Mouse (Mus musculus) macrophage (primary cell): ENCODE data around the gene Slc12a3. TPM values are rescaled to one million over a fixed set of nuclear protein-coding genes. Genes with fewer than 3 reads are reported as not detected.

Experiments used
- H3K27ac ChIP-seq: fragments of 350-480 bp; formaldehyde crosslinking; 2 replicates; pipeline ENCODE4 v1.9.0; 2021
- H3K36me3 ChIP-seq: fragments of 350-480 bp; formaldehyde crosslinking; 2 replicates; pipeline ENCODE4 v1.9.0; 2021; ENCODE audit errors: inconsistent target
- H3K4me3 ChIP-seq: fragments of 350-480 bp; formaldehyde crosslinking; 2 replicates; pipeline ENCODE4 v1.9.0; 2021; ENCODE audit errors: inconsistent target
- H3K79me2 ChIP-seq: fragments of 350-480 bp; formaldehyde crosslinking; 2 replicates; pipeline ENCODE4 v1.9.0; 2021; ENCODE audit errors: inconsistent target
- WGBS: methylation state at CpG from one replicate; pipeline ENCODE4 v1.1.7; 2026; ENCODE audit warnings: inconsistent platforms; ENCODE audit not compliant: missing documents; 5-methylcytosine and 5-hydroxymethylcytosine counted together
- polyA plus RNA-seq: library from polyadenylated mRNA; stranded (reverse); fragments of 250-400 nt; gene quantifications from 3 replicates; pipeline ENCODE4 v1.2.4, GENCODE M21; 2018; ENCODE audit warnings: inconsistent platforms

The Slc12a3 gene
- polyA plus RNA-seq, 1 experiment from 2014 or later, result not detected

DNA sequence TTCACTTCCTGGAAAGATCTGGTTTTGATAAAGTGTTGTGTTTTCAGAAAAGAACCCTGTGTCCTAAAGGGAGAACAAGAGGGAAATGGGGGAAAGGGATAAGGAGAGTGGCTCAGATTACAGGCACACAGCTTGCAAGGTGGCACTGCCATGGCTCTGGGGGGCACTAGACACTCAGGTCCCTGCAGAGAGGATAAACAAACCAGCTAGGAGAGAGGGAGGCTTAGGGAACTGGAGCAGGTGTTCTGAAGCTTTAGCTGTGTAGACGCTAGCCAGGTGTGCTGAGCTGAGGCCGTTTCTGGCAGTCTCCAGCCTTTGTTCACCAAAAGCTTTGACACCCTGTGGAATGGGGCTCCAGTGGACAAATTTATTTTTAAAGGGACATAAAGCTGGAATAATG, 14.9 kb upstream of the Slc12a3 start:
- Histone ChIP-seq H3K4me3 (no peak overlapping the region), H3K27ac (no peak overlapping the region), H3K36me3 (peaks cover 14% of the 10 kb centered on the region; the same call in 1 of the 2 replicates), H3K79me2 (no peaks in the 10 kb centered on the region)
- WGBS, result 96% methylated on average over 2 of the region's 2 CpGs

DNA sequence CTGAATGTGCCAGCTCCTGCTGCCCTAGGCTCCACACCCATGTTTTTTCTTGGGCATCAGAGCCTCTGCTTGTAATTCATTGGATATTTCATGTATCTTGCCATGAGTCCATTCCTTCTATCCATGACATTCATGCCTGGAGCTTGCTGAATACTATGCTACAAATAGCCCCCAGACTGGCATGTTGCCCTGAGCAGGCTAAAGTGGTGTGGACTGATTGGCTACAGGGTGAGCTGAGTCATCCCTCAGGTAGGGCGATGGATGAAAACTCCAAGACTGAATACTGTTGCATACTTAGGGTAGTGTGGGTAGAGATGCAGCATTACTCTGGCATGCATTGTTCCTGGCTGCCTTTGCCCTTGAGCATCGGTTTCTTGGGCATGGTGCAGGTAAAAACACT, 11.8 kb upstream of the Slc12a3 start:
- 100% methylated on average over 2 of the region's 2 CpGs for WGBS
- Histone ChIP-seq H3K4me3 (no peak overlapping the region), H3K27ac (no peak overlapping the region), H3K36me3 (no peaks in the 10 kb centered on the region), H3K79me2 (no peaks in the 10 kb centered on the region)

DNA sequence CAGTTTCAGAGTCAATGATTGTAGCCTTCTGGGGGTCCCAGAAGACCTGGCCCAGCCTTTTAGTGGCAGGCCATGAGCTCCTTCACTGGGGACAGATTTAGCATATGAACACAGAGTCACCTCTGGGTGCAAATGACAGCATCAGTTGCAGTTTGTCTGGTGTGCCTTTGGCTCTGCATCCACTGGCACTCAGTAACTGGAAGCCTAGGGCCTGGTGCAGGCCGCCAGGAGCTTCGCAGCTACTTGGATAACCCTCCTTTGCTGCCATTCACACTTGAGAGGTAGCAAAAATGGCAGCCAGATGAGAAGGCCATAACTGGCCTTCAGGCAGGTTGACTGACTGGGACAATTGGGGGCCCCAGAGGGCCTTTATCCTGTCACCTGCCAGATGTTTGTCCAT, 11.3 kb upstream of the Slc12a3 start:
- Histone ChIP-seq H3K36me3 (no peaks in the 10 kb centered on the region), H3K4me3 (no peak overlapping the region), H3K27ac (no peak overlapping the region), H3K79me2 (no peaks in the 10 kb centered on the region)
- 100% methylated on average over 2 of the region's 2 CpGs for WGBS

DNA sequence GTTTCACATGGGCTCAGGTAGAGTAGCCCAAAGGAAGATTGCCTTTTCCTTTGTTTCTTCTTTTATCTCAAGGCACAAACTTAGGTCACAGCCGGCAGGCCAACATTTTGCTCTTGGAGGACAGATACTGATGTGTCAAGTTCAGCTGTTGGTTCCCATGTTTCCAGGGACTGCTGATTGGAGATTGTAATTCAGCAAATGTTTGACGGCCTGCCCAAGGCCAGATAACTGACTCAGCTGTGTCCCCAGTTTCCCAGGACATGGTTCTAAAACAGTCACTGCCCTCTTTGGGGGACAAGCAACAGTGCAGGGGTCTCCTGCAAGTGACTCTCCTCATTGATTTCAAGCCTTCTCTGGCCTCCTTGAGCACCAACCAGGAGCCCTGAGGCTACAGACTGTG, 9.0 kb upstream of the Slc12a3 start:
- H3K27ac ChIP-seq, result no peak overlapping the region
- H3K4me3 ChIP-seq, result no peak overlapping the region
- no peaks in the 10 kb centered on the region for H3K79me2 ChIP-seq
- WGBS, result 97% methylated on average over 2 of the region's 2 CpGs
- H3K36me3 ChIP-seq, result no peaks in the 10 kb centered on the region

- 92% methylated on average over 4 of the region's 4 CpGs for WGBS
- H3K36me3 ChIP-seq, result no peaks in the 10 kb centered on the region
- no peak overlapping the region for H3K4me3 ChIP-seq
- no peaks in the 10 kb centered on the region for H3K79me2 ChIP-seq
- H3K27ac ChIP-seq, result no peak overlapping the region
Measured at GRCm38 (mm10) chr8:94322083-94322482, 6.9 kb upstream of the Slc12a3 start.

GRCm38 (mm10) chr8:94323041-94323440, 6.0 kb upstream of the Slc12a3 start:
- Histone ChIP-seq H3K36me3 (no peaks in the 10 kb centered on the region), H3K79me2 (no peaks in the 10 kb centered on the region), H3K4me3 (no peak overlapping the region), H3K27ac (no peak overlapping the region)
- WGBS, result 81% methylated on average over 6 of the region's 6 CpGs

DNA sequence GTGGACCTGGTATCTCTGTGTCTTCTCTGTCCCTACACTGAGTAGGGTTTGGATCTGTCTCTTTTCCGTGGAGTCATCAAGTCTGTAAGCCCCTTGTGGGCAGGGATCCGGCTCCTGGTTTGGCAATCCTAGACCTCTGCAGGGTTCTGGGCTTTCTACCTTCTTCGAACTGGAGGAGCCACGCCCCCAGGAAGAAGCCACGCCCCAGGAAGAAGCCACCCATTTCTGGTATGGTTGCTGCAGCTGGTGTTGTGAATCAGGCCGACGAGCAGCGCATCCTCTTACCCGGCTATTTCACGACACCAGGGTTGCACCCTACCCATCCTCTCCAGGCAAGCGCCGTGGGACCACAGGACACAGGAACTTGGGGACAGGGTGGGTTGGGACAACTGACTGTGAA, 4.9 kb upstream of the Slc12a3 start:
- Histone ChIP-seq H3K79me2 (no peaks in the 10 kb centered on the region), H3K27ac (no peak overlapping the region), H3K36me3 (no peaks in the 10 kb centered on the region), H3K4me3 (no peak overlapping the region)
- WGBS, result 61% methylated on average over 12 of the region's 12 CpGs

GRCm38 (mm10) chr8:94326016-94326415, 3.0 kb upstream of the Slc12a3 start:
- H3K79me2 ChIP-seq, result no peaks in the 10 kb centered on the region
- 86% methylated on average over 4 of the region's 4 CpGs for WGBS
- no peak overlapping the region for H3K27ac ChIP-seq
- H3K4me3 ChIP-seq, result no peak overlapping the region
- H3K36me3 ChIP-seq, result no peaks in the 10 kb centered on the region

DNA sequence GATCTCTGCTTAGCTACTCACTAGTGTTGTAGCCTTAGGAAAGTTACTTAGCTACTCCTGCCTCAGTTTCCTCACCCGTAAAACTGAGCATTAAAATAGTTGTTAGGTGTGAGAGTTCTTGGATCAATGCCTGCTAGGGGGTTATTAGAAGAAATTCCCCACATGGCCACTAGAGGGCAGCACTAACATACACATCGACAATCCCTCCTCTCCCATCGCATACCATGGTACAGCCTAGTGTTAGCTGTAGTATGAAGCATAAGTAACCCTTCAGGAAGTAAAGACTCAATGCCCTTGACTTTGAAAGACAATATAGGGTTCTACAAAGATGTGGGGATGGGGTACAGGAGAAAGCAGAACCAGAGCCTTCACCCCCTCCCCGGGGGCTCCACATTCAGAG, 1.7 kb downstream of the Slc12a3 start:
- Histone ChIP-seq H3K79me2 (no peaks in the 10 kb centered on the region), H3K36me3 (no peaks in the 10 kb centered on the region), H3K4me3 (no peak overlapping the region), H3K27ac (no peak overlapping the region)
- 48% methylated on average over 2 of the region's 4 CpGs for WGBS

- Histone ChIP-seq H3K4me3 (no peak overlapping the region), H3K27ac (no peak overlapping the region), H3K36me3 (no peaks in the 10 kb centered on the region), H3K79me2 (no peaks in the 10 kb centered on the region)
- WGBS, result 66% methylated on average over 5 of the region's 5 CpGs
Measured at GRCm38 (mm10) chr8:94333345-94333744, 4.3 kb downstream of the Slc12a3 start.

GRCm38 (mm10) chr8:94337559-94337958, 8.6 kb downstream of the Slc12a3 start:
- H3K79me2 ChIP-seq, result no peaks in the 10 kb centered on the region
- H3K36me3 ChIP-seq, result no peaks in the 10 kb centered on the region
- H3K27ac ChIP-seq, result no peak overlapping the region
- WGBS, result 50% methylated on average over 8 of the region's 8 CpGs
- H3K4me3 ChIP-seq, result no peak overlapping the region

GRCm38 (mm10) chr8:94340796-94341195, 11.8 kb downstream of the Slc12a3 start:
- no peaks in the 10 kb centered on the region for H3K79me2 ChIP-seq
- 43% methylated on average over 7 of the region's 7 CpGs for WGBS
- H3K27ac ChIP-seq, result no peak overlapping the region
- H3K4me3 ChIP-seq, result no peak overlapping the region
- no peaks in the 10 kb centered on the region for H3K36me3 ChIP-seq

DNA sequence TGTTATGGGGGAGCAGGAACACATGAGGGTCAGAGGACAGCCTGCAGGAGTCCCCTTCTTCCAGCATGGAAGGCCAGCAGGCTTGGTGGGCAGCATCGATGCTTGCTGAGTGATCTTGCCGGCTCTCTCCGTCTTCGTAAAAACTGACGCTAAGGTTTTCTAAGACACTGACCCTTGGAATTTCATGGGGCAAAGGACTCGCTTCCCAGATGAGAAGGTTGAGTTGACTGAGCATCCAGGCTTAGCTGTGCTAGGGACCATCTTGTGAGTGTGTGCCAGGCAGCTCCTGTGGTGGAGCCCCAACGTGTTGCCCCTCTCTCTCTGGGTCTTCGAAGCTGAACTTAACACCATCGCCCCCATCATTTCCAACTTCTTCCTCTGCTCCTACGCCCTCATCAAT, 13.7 kb downstream of the Slc12a3 start:
- Histone ChIP-seq H3K79me2 (no peaks in the 10 kb centered on the region), H3K36me3 (no peaks in the 10 kb centered on the region), H3K27ac (no peak overlapping the region), H3K4me3 (no peak overlapping the region)
- 91% methylated on average over 10 of the region's 10 CpGs for WGBS

DNA sequence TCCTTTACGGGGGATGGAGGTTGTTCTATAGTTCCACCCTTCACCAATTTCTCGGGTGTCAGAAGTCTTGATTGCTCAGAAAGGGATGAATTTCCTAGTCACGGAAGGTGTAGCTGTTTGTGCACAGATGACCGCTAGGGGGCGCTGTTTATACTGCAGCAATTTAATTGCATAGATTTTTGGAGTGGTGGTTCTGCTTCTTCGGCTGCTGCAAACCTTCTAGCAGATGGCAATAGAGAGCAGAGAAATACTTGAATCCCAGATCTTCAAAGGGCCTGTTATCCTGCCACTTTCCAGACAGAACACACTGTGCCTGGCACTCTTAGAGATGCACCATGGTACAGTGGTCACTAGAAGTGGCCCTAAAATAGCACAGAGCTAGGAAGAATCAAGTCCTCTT, 14.3 kb downstream of the Slc12a3 start:
- no peak overlapping the region for H3K4me3 ChIP-seq
- H3K79me2 ChIP-seq, result no peaks in the 10 kb centered on the region
- H3K27ac ChIP-seq, result no peak overlapping the region
- 6% methylated on average over 6 of the region's 6 CpGs for WGBS
- no peaks in the 10 kb centered on the region for H3K36me3 ChIP-seq

DNA sequence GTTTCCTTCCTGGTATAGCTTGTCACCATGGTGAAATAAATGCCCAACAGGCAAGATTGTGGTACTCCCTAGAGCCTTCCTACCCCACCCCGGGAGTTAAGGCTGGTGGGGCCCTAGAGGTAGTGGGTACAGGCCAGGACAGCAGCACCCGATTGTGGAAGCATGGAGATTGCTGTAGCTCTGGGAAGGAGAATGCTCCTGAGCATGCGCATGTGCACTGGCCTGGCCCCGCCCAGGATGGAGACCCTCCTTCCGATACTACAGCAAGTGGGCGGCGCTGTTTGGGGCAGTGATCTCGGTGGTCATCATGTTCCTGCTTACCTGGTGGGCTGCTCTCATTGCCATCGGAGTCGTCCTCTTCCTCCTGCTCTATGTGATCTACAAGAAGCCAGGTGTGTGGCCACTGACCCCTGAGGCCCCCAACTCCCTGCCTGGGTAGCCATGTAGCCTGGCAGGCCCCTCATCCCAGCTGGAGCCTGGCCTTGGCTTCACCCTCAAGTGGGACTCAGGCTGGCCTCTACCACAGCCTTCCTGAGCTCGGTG, 14.8 kb downstream of the Slc12a3 start:
- Histone ChIP-seq H3K4me3 (no peak overlapping the region), H3K36me3 (no peaks in the 10 kb centered on the region), H3K79me2 (no peaks in the 10 kb centered on the region), H3K27ac (no peak overlapping the region)
- 94% methylated on average over 11 of the region's 11 CpGs for WGBS

DNA sequence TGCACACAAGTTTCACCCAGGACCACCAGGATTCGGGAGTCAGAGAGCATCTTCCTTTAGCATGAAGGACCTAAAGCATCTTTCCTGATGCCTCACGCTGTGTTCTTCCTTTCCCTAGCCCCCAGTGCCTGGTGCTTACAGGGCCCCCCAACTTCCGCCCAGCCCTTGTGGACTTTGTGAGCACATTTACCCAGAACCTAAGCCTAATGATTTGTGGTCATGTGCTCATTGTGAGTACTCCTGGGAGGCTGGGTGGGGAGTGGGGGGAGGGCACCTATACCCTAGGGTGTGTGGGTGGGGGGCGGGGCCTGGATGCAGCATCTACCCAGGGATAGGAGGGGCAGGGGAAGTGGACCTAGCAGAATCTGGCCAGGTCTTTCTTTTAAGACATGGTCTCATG, 16.7 kb downstream of the Slc12a3 start:
- H3K79me2 ChIP-seq, result no peaks in the 10 kb centered on the region
- WGBS, result 98% methylated on average over 4 of the region's 4 CpGs
- H3K27ac ChIP-seq, result no peak overlapping the region
- H3K4me3 ChIP-seq, result no peak overlapping the region
- no peaks in the 10 kb centered on the region for H3K36me3 ChIP-seq
